Mouse (Mus musculus) lung, postnatal 14 days (tissue): Measurements from ENCODE around the gene Gan.
A peak's percentile ranks its signal among the peaks of the same experiment; 100 is the strongest.

ENCODE experiments used
- DNase-seq: peaks from one replicate; pipeline ENCODE4 v3.0.0; 2021

The Gan gene

DNA sequence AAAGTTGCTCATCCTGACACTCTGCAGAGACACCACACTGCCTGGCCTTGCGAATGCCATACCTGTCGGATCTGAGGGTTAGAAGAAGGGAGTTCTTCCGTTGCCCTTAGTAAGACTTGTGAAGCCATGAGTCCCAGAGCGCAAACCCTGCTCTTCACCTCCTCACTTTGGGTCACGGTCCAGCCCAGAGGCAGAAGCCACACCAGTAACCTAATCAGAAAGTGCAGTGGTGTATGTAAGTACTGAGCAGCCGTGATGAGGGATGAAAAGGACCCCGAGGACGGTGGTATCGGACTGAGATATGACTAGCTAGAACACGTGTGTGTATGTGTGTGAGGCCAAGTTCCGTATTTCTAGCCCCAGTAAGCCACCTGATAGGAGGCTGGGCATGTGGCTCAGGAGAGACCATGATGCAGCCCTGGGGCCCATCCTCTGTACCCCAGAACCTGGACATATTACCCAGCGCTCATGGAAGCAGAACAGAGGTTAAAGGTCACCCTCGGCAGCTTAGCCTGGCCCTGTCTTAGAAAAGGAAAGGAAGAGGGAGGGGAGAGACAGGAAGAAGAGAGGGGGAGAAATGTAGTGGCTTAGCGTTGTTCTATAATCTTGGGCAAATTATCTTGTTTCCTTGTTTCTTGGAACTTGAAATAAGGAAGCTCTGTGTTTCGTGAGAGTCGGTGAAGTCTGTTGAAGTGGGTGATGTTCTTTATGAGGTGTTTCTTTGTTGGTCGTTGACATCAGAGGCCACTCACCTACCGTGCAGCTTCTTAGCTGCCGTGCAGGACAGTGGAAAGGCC, 43.5 kb downstream of the Gan start:
- no peak for DNase-seq

DNA sequence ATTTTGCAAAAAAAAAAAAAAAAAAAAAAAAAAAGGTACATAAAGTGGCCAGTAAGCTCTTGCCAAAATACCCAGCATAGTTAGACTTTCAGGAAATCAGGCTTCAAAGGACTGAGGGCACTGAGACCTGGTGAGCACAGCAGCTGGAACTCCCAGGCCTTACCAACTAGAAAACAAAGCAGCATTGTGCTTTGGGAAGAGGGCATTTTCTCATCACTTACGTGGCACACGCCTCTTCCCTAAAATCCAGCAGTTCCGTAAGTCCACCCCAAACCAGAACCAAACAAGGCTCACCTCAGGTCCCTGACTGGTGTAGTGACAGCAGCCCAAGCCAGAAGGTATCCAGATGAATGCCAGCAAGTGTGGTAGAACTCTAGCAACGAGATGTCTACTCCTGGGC, 45.1 kb downstream of the Gan start:
- no peak for DNase-seq

DNA sequence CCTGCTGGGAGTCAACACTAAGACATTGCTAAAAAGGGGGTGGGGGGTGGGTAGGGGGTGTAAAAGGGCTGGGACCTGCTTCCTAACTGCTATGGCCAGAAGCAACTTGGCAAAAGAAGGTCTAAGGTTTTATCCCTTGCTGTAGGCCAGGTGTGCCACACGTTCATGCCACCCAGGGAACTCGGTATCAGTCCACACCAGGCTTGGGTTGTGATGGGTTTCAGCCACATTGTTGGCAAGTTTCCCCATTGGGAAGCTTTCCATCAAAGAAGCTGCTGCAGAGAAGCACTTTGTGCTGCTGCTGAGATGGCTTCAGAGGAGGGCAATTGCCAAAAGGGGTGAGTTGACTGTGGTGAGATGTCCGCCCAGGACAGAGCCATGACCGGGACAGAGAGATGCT, 47.9 kb downstream of the Gan start:
- no peak for DNase-seq

DNA sequence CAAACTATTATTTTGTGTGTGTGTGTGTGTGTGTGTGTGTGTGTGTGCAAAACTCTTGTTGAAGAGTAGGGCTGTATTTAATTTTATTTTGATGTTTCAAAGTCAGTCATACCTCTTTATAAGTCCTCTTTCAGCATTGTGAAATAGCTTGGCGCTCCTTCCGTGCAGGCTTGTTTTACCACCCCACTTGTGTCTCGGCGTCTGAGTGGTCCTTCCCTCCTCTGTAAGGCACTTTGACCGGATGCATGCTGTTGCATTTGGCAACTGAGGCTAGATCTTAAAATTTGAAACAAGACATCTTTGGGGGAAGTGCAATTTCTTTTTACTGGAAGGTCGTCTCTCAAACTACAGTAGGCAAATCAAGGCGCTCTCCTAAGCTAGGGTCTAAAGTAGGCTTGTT, 48.7 kb downstream of the Gan start:
- DNase-seq, result no peak

DNA sequence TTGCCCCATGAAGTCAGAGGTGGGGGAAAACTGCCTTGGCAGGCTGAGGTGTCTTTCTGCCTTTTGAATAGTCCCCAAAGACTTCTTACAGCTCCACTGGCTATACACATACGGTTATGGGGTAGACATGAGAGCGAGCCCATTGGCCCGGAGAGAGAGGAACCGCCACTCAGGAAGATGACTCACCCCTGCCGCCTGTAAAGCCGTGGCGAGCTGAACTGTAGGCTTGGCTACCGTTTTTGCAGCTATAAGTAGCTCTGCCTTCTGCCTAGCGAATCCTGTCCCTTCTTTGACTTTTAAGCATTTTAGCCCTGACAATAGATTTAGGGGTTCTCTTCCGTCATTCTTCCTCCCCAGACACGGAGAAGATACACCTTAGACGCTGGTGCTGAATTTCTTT, 51.2 kb downstream of the Gan start:
- DNase-seq, result no peak

- DNase-seq, result no peak
These were observed 54.2 kb downstream of the Gan start for GRCm38 (mm10) chr8:117212100-117212499.

- DNase-seq, result no peak
These were observed 59.8 kb downstream of the Gan start for GRCm38 (mm10) chr8:117217724-117218123.

GRCm38 (mm10) chr8:117222396-117222795, 64.5 kb downstream of the Gan start:
- DNase-seq, result peak; percentile 33

- peak; percentile 94 for DNase-seq
These were observed 66.7 kb downstream of the Gan start for GRCm38 (mm10) chr8:117224630-117225029.

- no peak for DNase-seq
These were observed 68.4 kb downstream of the Gan start for GRCm38 (mm10) chr8:117226306-117226705.

DNA sequence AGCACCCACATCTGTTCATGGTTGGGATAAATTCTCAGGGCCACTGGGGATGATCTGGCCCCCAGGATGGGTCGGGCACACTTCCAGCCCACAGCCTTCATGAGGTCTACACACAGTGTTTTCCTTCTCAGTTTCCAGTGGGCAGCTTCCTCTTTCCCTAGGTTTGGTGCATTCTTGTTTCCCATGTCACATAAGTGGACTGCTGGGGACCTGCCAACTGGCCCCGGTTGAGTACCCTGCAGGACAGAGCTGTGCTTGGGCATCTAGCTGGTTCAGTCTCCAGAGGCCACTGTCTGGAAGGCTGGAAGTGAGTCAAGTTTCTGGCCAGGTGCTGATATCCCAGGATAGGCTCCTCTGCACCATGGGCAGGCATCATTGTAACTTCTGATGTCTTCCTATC, 69.4 kb downstream of the Gan start:
- peak; percentile 45 for DNase-seq

- DNase-seq, result no peak
These were observed 75.3 kb downstream of the Gan start for GRCm38 (mm10) chr8:117233199-117233598.

DNA sequence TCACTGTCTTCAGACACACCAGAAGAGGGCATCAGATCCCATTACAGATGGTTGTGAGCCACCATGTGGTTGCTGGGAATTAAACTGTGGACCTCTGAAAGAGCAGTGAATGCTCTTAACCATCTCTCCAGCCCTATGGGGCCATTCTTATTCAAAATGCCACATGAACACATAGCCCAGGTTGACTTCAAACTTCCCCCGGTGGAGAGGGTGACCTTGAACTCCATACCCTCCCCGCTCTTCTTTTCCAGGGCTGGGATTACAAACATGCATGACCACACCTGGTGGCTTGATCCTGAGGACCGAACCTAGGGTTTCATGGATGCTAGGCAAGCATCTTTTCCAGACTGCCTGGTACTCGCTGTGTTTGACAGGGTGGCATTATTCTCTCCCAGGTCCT, 78.6 kb downstream of the Gan start:
- DNase-seq, result no peak

- no peak for DNase-seq
These were observed 82.4 kb downstream of the Gan start for GRCm38 (mm10) chr8:117240326-117240725.

GRCm38 (mm10) chr8:117240841-117241494, 83.0 kb downstream of the Gan start:
- DNase-seq, result no peak

DNA sequence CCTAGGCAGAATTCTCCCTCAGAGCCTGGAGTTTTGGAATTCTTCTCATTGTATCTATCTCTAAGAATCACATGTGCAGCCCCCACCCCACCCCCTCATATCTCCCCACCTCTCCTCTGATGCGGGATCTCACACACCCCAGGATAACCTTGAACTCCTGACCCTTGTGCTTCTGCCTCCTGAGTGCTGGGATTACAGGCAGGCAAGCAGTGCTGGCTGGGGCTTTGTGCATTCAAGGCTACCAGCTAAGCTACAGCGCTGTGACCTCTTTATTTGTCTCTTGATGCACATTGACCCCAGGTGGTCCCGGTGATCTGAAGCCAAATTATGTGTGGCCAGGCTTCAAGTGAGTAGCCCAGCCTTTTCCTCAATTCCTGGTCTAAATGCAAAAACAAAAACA, 83.9 kb downstream of the Gan start:
- DNase-seq, result no peak

- DNase-seq, result no peak
These were observed 84.4 kb downstream of the Gan start for GRCm38 (mm10) chr8:117242286-117242685.

DNA sequence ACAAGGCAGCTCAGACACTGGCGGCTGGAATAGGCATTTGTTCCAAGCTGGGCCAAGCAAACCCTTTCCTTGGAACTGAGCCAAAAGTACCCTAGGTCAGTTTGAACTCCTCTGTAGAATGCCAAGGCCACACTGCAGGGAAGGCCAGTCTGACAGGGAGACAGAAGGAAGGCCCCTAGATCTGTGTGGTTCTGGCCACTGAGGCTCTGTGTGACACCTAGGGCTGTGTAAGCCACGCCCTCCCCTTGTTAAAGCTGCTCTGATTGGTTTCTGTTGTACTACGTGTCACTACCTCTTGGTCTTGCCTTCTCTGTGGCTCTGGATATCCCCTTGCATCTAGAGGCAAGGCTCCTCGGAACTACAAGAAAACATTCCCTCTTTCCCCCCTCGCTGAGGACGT, 86.7 kb downstream of the Gan start:
- DNase-seq, result no peak

DNA sequence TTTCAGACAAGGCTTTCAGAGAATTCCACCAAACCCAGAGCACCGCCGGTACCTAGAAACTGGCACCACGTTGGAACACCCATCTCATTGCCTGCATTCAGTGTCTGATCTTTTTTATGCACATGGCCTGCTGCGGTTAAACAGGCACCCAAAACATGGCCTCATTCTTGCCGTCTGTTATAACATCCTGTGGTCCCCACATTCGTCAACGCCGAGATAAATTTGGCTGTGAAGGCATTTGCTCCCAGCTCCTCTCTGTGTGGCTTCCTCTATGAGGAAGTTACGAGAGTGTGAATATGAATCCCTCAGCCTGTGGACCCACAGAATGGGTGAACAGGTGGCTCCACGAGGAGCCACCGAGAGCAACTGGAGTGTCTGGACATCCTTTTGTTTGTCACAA, 90.4 kb downstream of the Gan start:
- no peak for DNase-seq

GRCm38 (mm10) chr8:117251086-117251681, 93.2 kb downstream of the Gan start:
- DNase-seq, result no peak

DNA sequence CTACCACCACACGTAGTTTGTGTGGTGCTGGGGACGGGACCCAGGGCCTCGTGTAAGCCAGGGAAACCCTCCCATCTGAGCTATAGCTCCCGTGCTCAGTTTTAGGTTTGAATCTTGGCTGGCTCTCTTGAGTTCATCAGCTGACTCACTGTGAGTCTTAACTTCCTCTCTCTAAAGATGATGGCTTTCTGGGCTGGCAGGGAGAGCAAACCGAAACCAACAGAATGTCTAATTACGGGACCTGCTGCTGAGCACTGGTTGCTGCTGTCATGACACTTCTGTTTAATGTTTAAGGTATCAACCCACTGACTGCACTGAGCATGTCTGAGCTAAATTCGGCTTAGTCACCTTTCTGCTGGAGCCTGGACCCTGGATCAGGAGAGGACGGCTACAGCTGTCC, 94.7 kb downstream of the Gan start:
- no peak for DNase-seq

GRCm38 (mm10) chr8:117253390-117254269, 95.7 kb downstream of the Gan start:
- DNase-seq, result no peak

- no peak for DNase-seq
These were observed 96.6 kb downstream of the Gan start for GRCm38 (mm10) chr8:117254496-117254895.
